Mouse (Mus musculus) adrenal gland, adult 10 weeks (tissue): ENCODE results near the gene Cacng7. TPM values are rescaled to one million over a fixed set of nuclear protein-coding genes. Genes with fewer than 3 reads are reported as not detected.

Experiments
- polyA plus RNA-seq: library from polyadenylated mRNA; stranded (reverse); fragments of 350-450 nt; fragmentation: Illumina TruSeq; extraction: RNeasy Lipid Tissue Mini Kit (QIAGEN cat#74804); gene quantifications from one replicate; pipeline ENCODE4 v1.2.3, GENCODE M21; 2014; ENCODE audit warnings: low read depth, low replicate concordance

The Cacng7 gene
- 2.0 TPM for polyA plus RNA-seq

GRCm38 (mm10) chr7:3332619-3333521 lies at the start of gene Cacng7:
TSS of gene Cacng7 (plus strand) at chr7:3332955.

GRCm38 (mm10) chr7:3288976-3289970 lies 43.5 kb upstream of the Cacng7 start, which contains the start of the genes Myadm and Prkcg:
TSS of gene Myadm (plus strand) at chr7:3289080.
TSS of gene Prkcg (plus strand) at chr7:3289179.

GRCm38 (mm10) chr7:3390413-3391080 lies 57.8 kb downstream of the Cacng7 start, which contains the start of gene Cacng8:
TSS of gene Cacng8 (plus strand) at chr7:3390683.

Other genes with a start within 250 kb of the Cacng7 start
- gene AU018091, start 163.8 kb upstream of the Cacng7 start, polyA plus RNA-seq, result not detected
- not detected for gene Nlrp12, start 83.2 kb upstream of the Cacng7 start, polyA plus RNA-seq
- 116 TPM for gene Myadm, start 43.9 kb upstream of the Cacng7 start, polyA plus RNA-seq
- gene Prkcg, start 43.8 kb upstream of the Cacng7 start, polyA plus RNA-seq, result not detected
- gene Cacng8, start 57.7 kb downstream of the Cacng7 start, polyA plus RNA-seq, result not detected
- 1.0 TPM for gene Cacng6, start 91.2 kb downstream of the Cacng7 start, polyA plus RNA-seq
- gene Tarm1, start 169.7 kb downstream of the Cacng7 start, polyA plus RNA-seq, result not detected